Mouse (Mus musculus) embryo, embryonic 10 days (tissue): Measurements from ENCODE around the gene Sertad3.

ENCODE experiments used
- DNase-seq: peaks from one replicate; pipeline ENCODE4 v3.0.0-alpha.2; 2015; ENCODE audit warnings: low spot score

The Sertad3 gene

GRCm38 (mm10) chr7:27473156-27473834 lies at the start of gene Sertad3:
Sertad3 (plus strand) TSS chr7:27473768.
- DNase-seq, result peak; percentile 98

GRCm38 (mm10) chr7:27427387-27427786 lies 46.2 kb upstream of the Sertad3 start:
- no peak for DNase-seq

DNA sequence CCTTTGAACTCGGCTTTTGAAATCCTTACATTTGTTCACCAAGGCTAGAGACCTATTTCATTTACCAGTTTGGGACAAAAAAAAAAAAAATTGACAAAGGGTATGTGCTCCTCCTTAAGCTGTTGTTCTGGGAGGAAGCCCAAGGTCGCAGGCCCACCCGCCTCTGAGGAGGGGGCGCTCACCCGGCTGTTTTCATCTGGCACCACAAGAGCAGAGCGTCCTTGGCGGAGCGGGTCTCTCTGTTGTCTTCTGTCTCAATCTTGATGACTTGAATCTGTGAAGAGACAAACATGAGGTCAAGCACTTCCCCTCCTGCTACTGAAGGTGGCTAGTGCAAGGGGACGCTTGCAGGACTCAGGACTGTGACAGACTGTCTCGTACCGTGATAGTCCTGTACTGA lies 45.6 kb upstream of the Sertad3 start:
- DNase-seq, result no peak

GRCm38 (mm10) chr7:27429135-27429534 lies 44.4 kb upstream of the Sertad3 start:
- DNase-seq, result no peak

DNA sequence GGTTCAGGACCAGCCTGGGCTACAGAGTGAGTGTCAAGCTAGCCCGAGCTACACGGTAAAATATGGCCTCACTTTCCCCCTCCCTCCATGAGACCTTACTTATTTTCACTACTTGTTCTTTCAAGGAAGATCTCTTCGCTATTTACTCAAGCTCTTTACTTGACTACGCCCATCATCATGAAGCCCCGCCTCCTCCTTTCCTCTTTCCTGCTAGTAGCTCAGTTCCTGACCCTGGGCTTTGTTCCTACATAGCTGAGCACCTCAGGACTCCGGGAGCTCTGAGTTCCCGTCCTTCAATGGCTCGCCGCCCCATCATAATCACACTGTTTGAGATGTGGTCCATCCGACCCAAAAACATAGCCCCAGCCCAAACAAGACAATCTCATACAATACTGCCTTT lies 40.2 kb upstream of the Sertad3 start:
- DNase-seq, result no peak

DNA sequence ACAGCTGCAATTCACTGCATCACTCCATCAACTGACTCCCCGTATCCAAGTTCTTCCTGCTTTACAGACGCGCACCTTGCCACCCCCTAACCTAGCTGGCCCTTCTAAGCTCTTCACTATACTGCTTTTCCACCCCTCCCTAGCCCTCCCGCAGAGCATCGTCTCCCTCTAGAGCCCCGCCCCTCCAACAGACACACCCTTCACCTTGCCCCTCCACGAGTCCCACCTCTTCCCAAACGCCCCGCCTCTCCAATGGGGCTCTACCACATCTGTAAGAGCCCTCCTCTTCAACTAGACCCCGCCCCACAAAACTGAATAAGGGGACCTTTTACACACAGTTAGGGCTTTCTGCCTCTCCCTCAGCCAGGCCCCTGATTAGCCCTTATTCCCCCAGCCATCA lies 39.8 kb upstream of the Sertad3 start:
- DNase-seq, result no peak

GRCm38 (mm10) chr7:27437544-27437943 lies 36.0 kb upstream of the Sertad3 start:
- DNase-seq, result peak; percentile 44

GRCm38 (mm10) chr7:27440014-27440413 lies 33.6 kb upstream of the Sertad3 start:
- DNase-seq, result no peak

- DNase-seq, result no peak
These were observed 27.5 kb upstream of the Sertad3 start for GRCm38 (mm10) chr7:27446051-27446450.

DNA sequence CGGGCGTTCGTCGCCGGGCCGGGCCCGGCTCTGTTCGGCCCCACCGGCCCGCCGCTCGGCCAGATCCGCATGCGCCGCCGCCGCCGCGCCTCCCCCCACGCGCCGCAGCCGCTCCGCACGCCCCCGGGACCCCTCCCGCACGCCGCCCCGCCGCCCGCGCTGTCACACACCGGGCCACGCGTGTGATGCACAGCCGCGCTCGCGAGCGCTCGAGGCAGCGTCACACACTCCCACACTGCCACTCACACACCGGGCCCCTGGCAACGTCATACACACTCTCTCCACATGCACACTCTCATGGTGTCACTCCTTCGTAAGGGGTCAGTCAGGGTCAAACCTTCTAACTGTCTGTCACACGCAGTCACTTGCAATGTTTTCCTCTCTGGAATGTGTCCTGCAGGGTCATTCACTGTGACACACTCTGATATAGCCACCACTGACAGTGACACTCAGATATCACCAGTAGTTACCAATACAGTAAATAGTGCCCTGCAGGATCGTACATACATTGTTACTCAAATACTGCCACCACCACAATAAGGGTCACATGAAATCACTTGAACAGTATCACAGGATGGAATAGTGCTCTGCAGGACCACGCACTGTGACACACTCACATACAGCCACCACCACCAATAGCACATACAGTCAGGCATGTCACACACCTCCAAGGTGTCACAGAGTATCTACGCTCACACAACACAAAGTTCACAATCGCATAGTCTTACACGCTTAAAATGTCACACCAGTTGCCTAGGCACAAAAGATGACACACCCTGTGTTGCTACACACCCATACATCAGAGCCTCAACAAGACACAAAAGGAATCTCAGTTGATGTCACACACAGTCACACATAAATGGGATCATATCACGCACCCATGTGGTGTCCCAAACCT lies 26.8 kb upstream of the Sertad3 start:
- DNase-seq, result peak; percentile 44

GRCm38 (mm10) chr7:27447419-27448286 lies 25.9 kb upstream of the Sertad3 start, which contains the start of the genes Sptbn4 and Blvrb:
Sptbn4 (minus strand) TSS chr7:27447686.
Blvrb (plus strand) TSS chr7:27447978.
- DNase-seq, result peak; percentile 100

- DNase-seq, result no peak
These were observed 25.0 kb upstream of the Sertad3 start for GRCm38 (mm10) chr7:27448421-27449206.

- DNase-seq, result peak; percentile 64
These were observed 24.2 kb upstream of the Sertad3 start for GRCm38 (mm10) chr7:27449256-27449862.

- DNase-seq, result no peak
These were observed 22.2 kb upstream of the Sertad3 start for GRCm38 (mm10) chr7:27451359-27451758.

- no peak for DNase-seq
These were observed 21.3 kb upstream of the Sertad3 start for GRCm38 (mm10) chr7:27452206-27452770.

DNA sequence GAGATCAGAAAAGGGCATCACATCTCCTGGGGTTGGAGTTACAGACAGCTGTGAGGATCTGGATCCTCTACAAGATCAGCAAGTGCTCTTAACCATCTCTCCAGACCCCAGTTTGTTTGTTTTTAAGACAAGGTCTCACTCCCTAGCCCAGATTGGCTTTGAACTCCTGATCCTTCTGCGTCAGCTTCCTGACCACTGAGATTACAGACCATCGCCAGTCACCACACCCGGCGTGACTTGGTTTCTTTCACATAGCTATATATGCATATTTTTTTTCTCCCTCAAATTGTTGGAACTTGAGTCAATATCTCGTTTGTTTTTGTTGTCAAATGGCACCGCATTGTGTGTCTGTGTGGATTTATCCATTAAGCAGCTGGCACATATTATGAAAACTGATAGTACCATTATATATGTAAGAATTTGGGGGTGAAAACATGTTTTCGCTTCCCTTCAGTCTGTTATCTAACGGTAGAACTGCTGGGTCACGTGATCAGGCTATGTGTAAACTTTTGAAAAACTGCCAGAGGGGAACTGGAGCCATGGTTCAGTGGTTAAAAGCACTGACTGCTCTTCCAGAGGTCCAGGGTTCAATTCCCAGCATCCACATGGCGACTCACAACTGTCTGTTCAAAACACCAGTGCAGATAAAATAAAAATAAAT lies 19.0 kb upstream of the Sertad3 start:
- no peak for DNase-seq

- DNase-seq, result no peak
These were observed 18.3 kb upstream of the Sertad3 start for GRCm38 (mm10) chr7:27455273-27455672.

DNA sequence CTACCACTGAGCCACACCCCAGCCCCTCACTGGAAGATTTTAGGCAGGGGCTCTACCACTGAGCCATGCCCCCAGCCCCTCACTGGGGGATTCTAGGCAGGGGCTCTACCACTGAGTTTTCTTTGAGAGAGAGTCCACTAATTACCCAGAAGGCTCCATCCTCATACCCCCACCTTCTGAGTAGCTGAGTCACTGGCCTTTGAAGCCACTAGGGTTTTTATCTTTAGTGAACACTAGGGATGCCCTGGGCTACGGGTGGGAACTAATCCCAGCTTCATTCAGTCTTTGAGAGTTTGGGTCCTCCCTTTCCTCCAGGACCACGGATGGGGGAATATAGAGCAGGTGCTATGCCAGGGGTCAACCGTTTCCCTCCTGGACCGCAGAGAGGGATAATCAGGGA lies 15.0 kb upstream of the Sertad3 start:
- no peak for DNase-seq

GRCm38 (mm10) chr7:27459640-27460039 lies 13.9 kb upstream of the Sertad3 start:
- DNase-seq, result no peak

DNA sequence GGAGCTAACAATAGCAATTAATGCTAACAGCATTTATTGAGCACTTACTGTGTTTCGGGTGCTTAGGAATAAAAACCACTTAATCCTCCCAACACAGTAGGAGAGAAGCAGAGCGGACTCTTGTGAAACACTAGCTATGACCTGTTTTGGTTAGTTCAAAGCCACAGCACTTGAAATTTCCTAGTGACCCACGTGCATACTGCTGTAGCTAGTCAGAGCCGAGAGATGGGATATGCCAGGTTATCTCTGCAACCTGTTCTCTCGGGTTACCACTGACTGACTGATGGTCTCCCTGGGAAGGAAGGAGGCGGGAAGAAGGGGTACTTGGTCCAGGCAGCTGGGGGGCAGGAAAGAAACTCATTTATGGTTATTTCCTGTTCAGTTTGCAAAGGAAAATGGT lies 13.1 kb upstream of the Sertad3 start:
- DNase-seq, result no peak
